Mouse (Mus musculus) hindbrain, embryonic 11.5 days (tissue): ENCODE measurements around the gene Unk. TPM values are rescaled to one million over a fixed set of nuclear protein-coding genes. Genes with fewer than 3 reads are reported as not detected.
A peak's percentile ranks its signal among the peaks of the same experiment; 100 is the strongest.

Source experiments
- ATAC-seq: fragments of 200-750 bp; cut with Nextera tagmentation; 2 replicates; pipeline ENCODE4 v1.8.0; 2017; ENCODE audit warnings: mild to moderate bottlenecking, moderate TSS enrichment, moderate library complexity; ENCODE audit not compliant: low FRiP score
- DNase-seq: peaks from one replicate; pipeline ENCODE4 v3.0.0-alpha.2; 2015; ENCODE audit warnings: low spot score
- H3K27ac ChIP-seq: fragments of 300-500 bp; sonication (generic); 2 replicates; pipeline ENCODE4 v1.5.1; 2014; ENCODE audit warnings: mild to moderate bottlenecking, low read depth, low read length
- H3K27me3 ChIP-seq: fragments of 300-500 bp; sonication (generic); 2 replicates; pipeline ENCODE4 v1.6.1; 2014; ENCODE audit warnings: mild to moderate bottlenecking, low read length, moderate library complexity, mixed read lengths; ENCODE audit not compliant: control insufficient read depth, insufficient read depth
- H3K36me3 ChIP-seq: fragments of 300-500 bp; sonication (generic); 2 replicates; pipeline ENCODE4 v1.6.1; 2014; ENCODE audit warnings: mild to moderate bottlenecking, low read length, moderate library complexity, mixed read lengths; ENCODE audit not compliant: control insufficient read depth, insufficient read depth
- H3K4me1 ChIP-seq: fragments of 300-500 bp; sonication (generic); replicated peaks from 2 replicates; pipeline ENCODE4 v1.6.1; 2014; ENCODE audit warnings: low read length, mixed read lengths; ENCODE audit not compliant: control insufficient read depth, insufficient read depth
- H3K4me2 ChIP-seq: fragments of 300-500 bp; sonication (generic); replicated peaks from 2 replicates; pipeline ENCODE4 v1.6.1; 2014; ENCODE audit warnings: mild to moderate bottlenecking, low read depth, low read length
- H3K4me3 ChIP-seq: fragments of 300-500 bp; sonication (generic); 2 replicates; pipeline ENCODE4 v1.5.1; 2014; ENCODE audit warnings: low read depth, low read length
- H3K9ac ChIP-seq: fragments of 300-500 bp; sonication (generic); 2 replicates; pipeline ENCODE4 v1.6.1; 2014; ENCODE audit warnings: low read depth, low read length
- H3K9me3 ChIP-seq: fragments of 300-500 bp; sonication (generic); 2 replicates; pipeline ENCODE4 v1.6.1; 2016; ENCODE audit warnings: low read length; ENCODE audit not compliant: control insufficient read depth
- WGBS: fragments of 180-500 bp; shearing (Covaris S2); extraction: QIAGEN DNeasy Blood & Tissue Kit; methylation state at CpG from one replicate; pipeline ENCODE4 v1.1.7; 2014; 5-methylcytosine and 5-hydroxymethylcytosine counted together
- polyA plus RNA-seq: library from polyadenylated mRNA; unstranded; fragments of >200 nt; fragmentation: Nextera tagmentation; extraction: Ambion mirVana; gene quantifications from 2 replicates; pipeline ENCODE4 v1.2.1, GENCODE M21; 2014

Gene Unk
- polyA plus RNA-seq, 1 experiment from 2014 or later, result 26.9 TPM

GRCm38 (mm10) chr11:116081081-116081480 is 51.0 kb downstream of the Unk start:
- no peak overlapping the region for H3K27ac ChIP-seq
- no peak overlapping the region for H3K4me2 ChIP-seq
- ATAC-seq (no peak), DNase-seq (no peak)
- H3K9ac ChIP-seq, result no peak overlapping the region
- H3K36me3 ChIP-seq, result 0 out of 2 replicates have a peak, but pooled peaks cover 8% of the 10 kb centered on the region
- H3K4me3 ChIP-seq, result no peak overlapping the region
- 76% methylated on average over 6 of the region's 6 CpGs for WGBS
- no peaks in the 10 kb centered on the region for H3K27me3 ChIP-seq
- H3K4me1 ChIP-seq, result peaks cover 12% of the 10 kb centered on the region
- H3K9me3 ChIP-seq, result no peaks in the 10 kb centered on the region

GRCm38 (mm10) chr11:116083096-116083672 is 53.1 kb downstream of the Unk start:
- no peaks in the 10 kb centered on the region for H3K27me3 ChIP-seq
- ATAC-seq (no peak), DNase-seq (no peak)
- WGBS, result 89% methylated on average over 14 of the region's 14 CpGs
- peaks cover 7% of the 10 kb centered on the region for H3K4me1 ChIP-seq
- H3K36me3 ChIP-seq, result 0 out of 2 replicates have a peak, but pooled peaks cover 8% of the 10 kb centered on the region
- no peak overlapping the region for H3K4me2 ChIP-seq
- H3K9ac ChIP-seq, result 0 out of 2 replicates have a peak overlapping the region, but pooled peaks have one; percentile 8
- no peak overlapping the region for H3K4me3 ChIP-seq
- no peak overlapping the region for H3K27ac ChIP-seq
- no peaks in the 10 kb centered on the region for H3K9me3 ChIP-seq

GRCm38 (mm10) chr11:116084166-116084565 is 54.0 kb downstream of the Unk start:
- DNase-seq (no peak), ATAC-seq (no peak)
- H3K27me3 ChIP-seq, result no peaks in the 10 kb centered on the region
- no peak overlapping the region for H3K4me2 ChIP-seq
- H3K27ac ChIP-seq, result no peak overlapping the region
- H3K9me3 ChIP-seq, result no peaks in the 10 kb centered on the region
- H3K9ac ChIP-seq, result no peak overlapping the region
- 0 out of 2 replicates have a peak, but pooled peaks cover 8% of the 10 kb centered on the region for H3K36me3 ChIP-seq
- 96% methylated on average over 6 of the region's 6 CpGs for WGBS
- H3K4me3 ChIP-seq, result no peak overlapping the region
- no peaks in the 10 kb centered on the region for H3K4me1 ChIP-seq

GRCm38 (mm10) chr11:116086258-116087193 is 56.4 kb downstream of the Unk start, which contains the start of gene Wbp2:
TSS of gene Wbp2 (minus strand) at chr11:116086995.
- peak; percentile 99 for DNase-seq
- H3K4me1 ChIP-seq, result no peaks in the 10 kb centered on the region
- no peaks in the 10 kb centered on the region for H3K9me3 ChIP-seq
- peak within 1 kb of the TSS; percentile 25 for H3K9ac ChIP-seq
- peak; percentile 96 for ATAC-seq
- 6% methylated on average over 40 of the region's 43 CpGs for WGBS
- H3K27me3 ChIP-seq, result no peaks in the 10 kb centered on the region
- H3K27ac ChIP-seq, result peak within 1 kb of the TSS; percentile 65
- H3K4me3 ChIP-seq, result peak within 1 kb of the TSS; percentile 43
- peak within 1 kb of the TSS; percentile 55 for H3K4me2 ChIP-seq
- 0 out of 2 replicates have a peak, but pooled peaks cover 6% of the 10 kb centered on the region for H3K36me3 ChIP-seq

GRCm38 (mm10) chr11:116087194-116088130 is 57.3 kb downstream of the Unk start:
- H3K9me3 ChIP-seq, result no peaks in the 10 kb centered on the region
- peak overlapping the region; percentile 38 for H3K4me3 ChIP-seq
- WGBS, result 4% methylated on average over 31 of the region's 31 CpGs
- peak overlapping the region; percentile 25 for H3K9ac ChIP-seq
- DNase-seq (peak; percentile 86), ATAC-seq (peak; percentile 83)
- no peaks in the 10 kb centered on the region for H3K4me1 ChIP-seq
- 0 out of 2 replicates have a peak, but pooled peaks cover 1% of the 10 kb centered on the region for H3K36me3 ChIP-seq
- no peaks in the 10 kb centered on the region for H3K27me3 ChIP-seq
- no peak overlapping the region for H3K27ac ChIP-seq
- peak overlapping the region; percentile 33 for H3K4me2 ChIP-seq

- H3K4me3 ChIP-seq, result no peak overlapping the region; the same call in 1 of the 2 replicates
- WGBS, result 88% methylated on average over 8 of the region's 8 CpGs
- no peaks in the 10 kb centered on the region for H3K9me3 ChIP-seq
- ATAC-seq (no peak), DNase-seq (no peak)
- no peak overlapping the region; the same call in 1 of the 2 replicates for H3K4me2 ChIP-seq
- no peaks in the 10 kb centered on the region for H3K4me1 ChIP-seq
- no peaks in the 10 kb centered on the region for H3K36me3 ChIP-seq
- H3K27me3 ChIP-seq, result no peaks in the 10 kb centered on the region
- H3K27ac ChIP-seq, result no peak overlapping the region
- no peak overlapping the region for H3K9ac ChIP-seq
Observed at GRCm38 (mm10) chr11:116088188-116088587, 58.1 kb downstream of the Unk start.

GRCm38 (mm10) chr11:116088741-116089394 is 58.7 kb downstream of the Unk start:
- no peak for ATAC-seq
- WGBS, result 85% methylated on average over 11 of the region's 11 CpGs
- Histone ChIP-seq H3K27ac (no peak overlapping the region), H3K4me2 (no peak overlapping the region), H3K27me3 (no peaks in the 10 kb centered on the region), H3K36me3 (no peaks in the 10 kb centered on the region), H3K4me1 (no peaks in the 10 kb centered on the region), H3K9me3 (no peaks in the 10 kb centered on the region), H3K4me3 (no peak overlapping the region), H3K9ac (no peak overlapping the region)
- DNase-seq, result no peak

GRCm38 (mm10) chr11:116089545-116089944 is 59.4 kb downstream of the Unk start:
- H3K27ac ChIP-seq, result no peak overlapping the region
- H3K4me1 ChIP-seq, result no peaks in the 10 kb centered on the region
- no peak overlapping the region for H3K9ac ChIP-seq
- H3K9me3 ChIP-seq, result no peaks in the 10 kb centered on the region
- ATAC-seq (no peak), DNase-seq (no peak)
- WGBS, result 89% methylated on average over 6 of the region's 6 CpGs
- no peak overlapping the region for H3K4me3 ChIP-seq
- H3K27me3 ChIP-seq, result no peaks in the 10 kb centered on the region
- H3K4me2 ChIP-seq, result no peak overlapping the region
- no peaks in the 10 kb centered on the region for H3K36me3 ChIP-seq
